Mouse (Mus musculus): ENCODE results near the gene Plekhm2. TPM values are rescaled to one million over a fixed set of nuclear protein-coding genes. Genes with fewer than 3 reads are reported as not detected.

Gene Plekhm2
- polyA plus RNA-seq, 1 experiment from 2014 or later: 3.5 TPM

GRCm38 (mm10) chr4:141600364-141600763 lies 64.3 kb downstream of the Plekhm2 start:
- H3K27ac ChIP-seq (ENCODE audit: low read depth, low read length): peak overlapping the region; percentile 90
- H3K9ac ChIP-seq (ENCODE audit: low read depth, low read length): peak overlapping the region; percentile 23; the same call in 1 of the 2 replicates
- H3K36me3 ChIP-seq (ENCODE audit: control insufficient read depth, insufficient read depth, low read length): peaks cover 6% of the 10 kb centered on the region
- no peaks in the 10 kb centered on the region for H3K27me3 ChIP-seq (ENCODE audit: control insufficient read depth, insufficient read depth, low read length)
- ATAC-seq (ENCODE audit: low FRiP score, low TSS enrichment): no peak
- H3K4me3 ChIP-seq (ENCODE audit: low read length): no peak overlapping the region
- peak overlapping the region; percentile 94 for H3K4me2 ChIP-seq (replicated peaks; ENCODE audit: low read depth, low read length)
- no peaks in the 10 kb centered on the region for H3K9me3 ChIP-seq (ENCODE audit: control insufficient read depth, low read length)
- WGBS: 42% methylated on average over 6 of the region's 6 CpGs
- peaks cover 27% of the 10 kb centered on the region for H3K4me1 ChIP-seq (ENCODE audit: control insufficient read depth, insufficient read depth, low read length)

- no peaks in the 10 kb centered on the region for H3K9me3 ChIP-seq (ENCODE audit: control insufficient read depth, low read length)
- peak overlapping the region; percentile 94 for H3K4me2 ChIP-seq (replicated peaks; ENCODE audit: low read depth, low read length)
- under 1% methylated on average over 41 of the region's 57 CpGs for WGBS
- H3K36me3 ChIP-seq (ENCODE audit: control insufficient read depth, insufficient read depth, low read length): peaks cover 15% of the 10 kb centered on the region
- H3K27ac ChIP-seq (ENCODE audit: low read depth, low read length): peak overlapping the region; percentile 90
- peak overlapping the region; percentile 81 for H3K9ac ChIP-seq (ENCODE audit: low read depth, low read length)
- peak overlapping the region; percentile 72 for H3K4me3 ChIP-seq (ENCODE audit: low read length)
- H3K27me3 ChIP-seq (ENCODE audit: control insufficient read depth, insufficient read depth, low read length): no peaks in the 10 kb centered on the region
- peak; percentile 12; the same call in 1 of the 2 replicates for ATAC-seq (ENCODE audit: low FRiP score, low TSS enrichment)
- peaks cover 24% of the 10 kb centered on the region for H3K4me1 ChIP-seq (ENCODE audit: control insufficient read depth, insufficient read depth, low read length)
Observed at GRCm38 (mm10) chr4:141599251-141600141, 65.2 kb downstream of the Plekhm2 start.

DNA sequence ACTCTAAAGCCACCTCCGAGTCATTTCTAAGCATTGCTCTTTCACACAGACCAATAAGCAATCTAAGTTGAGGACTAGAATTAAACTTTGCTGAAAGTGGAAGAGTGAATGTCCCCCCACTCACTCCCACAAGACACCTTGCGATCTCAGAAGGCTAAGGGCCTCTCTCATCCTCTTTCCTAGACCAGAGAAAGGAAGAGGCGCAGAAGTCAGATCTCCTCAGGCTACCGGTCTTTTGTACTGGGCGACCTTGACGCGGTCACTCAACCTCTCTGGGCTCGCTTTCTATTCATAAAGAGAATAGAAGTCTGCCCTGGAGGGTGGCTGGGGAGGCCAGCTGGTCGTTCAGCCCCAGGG lies 65.8 kb downstream of the Plekhm2 start:
- H3K4me2 ChIP-seq (replicated peaks; ENCODE audit: low read depth, low read length): peak overlapping the region; percentile 94
- H3K4me3 ChIP-seq (ENCODE audit: low read length): peak overlapping the region; percentile 72
- H3K27me3 ChIP-seq (ENCODE audit: control insufficient read depth, insufficient read depth, low read length): no peaks in the 10 kb centered on the region
- H3K36me3 ChIP-seq (ENCODE audit: control insufficient read depth, insufficient read depth, low read length): peaks cover 21% of the 10 kb centered on the region
- H3K4me1 ChIP-seq (ENCODE audit: control insufficient read depth, insufficient read depth, low read length): peaks cover 18% of the 10 kb centered on the region
- H3K9me3 ChIP-seq (ENCODE audit: control insufficient read depth, low read length): no peaks in the 10 kb centered on the region
- 3% methylated on average over 9 of the region's 9 CpGs for WGBS
- no peak for ATAC-seq (ENCODE audit: low FRiP score, low TSS enrichment)
- H3K9ac ChIP-seq (ENCODE audit: low read depth, low read length): peak overlapping the region; percentile 81
- H3K27ac ChIP-seq (ENCODE audit: low read depth, low read length): peak overlapping the region; percentile 90

- 2% methylated on average over 19 of the region's 19 CpGs for WGBS
- Histone ChIP-seq H3K4me1 (ENCODE audit: control insufficient read depth, insufficient read depth, low read length) (peaks cover 18% of the 10 kb centered on the region), H3K27ac (ENCODE audit: low read depth, low read length) (peak overlapping the region; percentile 90), H3K4me2 (replicated peaks; ENCODE audit: low read depth, low read length) (peak overlapping the region; percentile 94), H3K9me3 (ENCODE audit: control insufficient read depth, low read length) (no peaks in the 10 kb centered on the region), H3K4me3 (ENCODE audit: low read length) (peak overlapping the region; percentile 72), H3K36me3 (ENCODE audit: control insufficient read depth, insufficient read depth, low read length) (peaks cover 22% of the 10 kb centered on the region), H3K9ac (ENCODE audit: low read depth, low read length) (peak overlapping the region; percentile 81), H3K27me3 (ENCODE audit: control insufficient read depth, insufficient read depth, low read length) (no peaks in the 10 kb centered on the region)
- peak; percentile 80 for ATAC-seq (ENCODE audit: low FRiP score, low TSS enrichment)
Observed at GRCm38 (mm10) chr4:141598199-141598893, 66.4 kb downstream of the Plekhm2 start.

GRCm38 (mm10) chr4:141596700-141597328 lies 67.9 kb downstream of the Plekhm2 start:
- Histone ChIP-seq H3K4me1 (ENCODE audit: control insufficient read depth, insufficient read depth, low read length) (peaks cover 16% of the 10 kb centered on the region), H3K9me3 (ENCODE audit: control insufficient read depth, low read length) (no peaks in the 10 kb centered on the region), H3K27ac (ENCODE audit: low read depth, low read length) (no peak overlapping the region), H3K9ac (ENCODE audit: low read depth, low read length) (no peak overlapping the region; the same call in 1 of the 2 replicates), H3K4me2 (replicated peaks; ENCODE audit: low read depth, low read length) (no peak overlapping the region), H3K27me3 (ENCODE audit: control insufficient read depth, insufficient read depth, low read length) (no peaks in the 10 kb centered on the region), H3K36me3 (ENCODE audit: control insufficient read depth, insufficient read depth, low read length) (peaks cover 34% of the 10 kb centered on the region), H3K4me3 (ENCODE audit: low read length) (no peak overlapping the region)
- 88% methylated on average over 8 of the region's 8 CpGs for WGBS
- ATAC-seq (ENCODE audit: low FRiP score, low TSS enrichment): no peak

- Histone ChIP-seq H3K9ac (ENCODE audit: low read depth, low read length) (no peak overlapping the region), H3K36me3 (ENCODE audit: control insufficient read depth, insufficient read depth, low read length) (peaks cover 39% of the 10 kb centered on the region), H3K4me2 (replicated peaks; ENCODE audit: low read depth, low read length) (no peak overlapping the region), H3K27ac (ENCODE audit: low read depth, low read length) (no peak overlapping the region), H3K4me3 (ENCODE audit: low read length) (no peak overlapping the region), H3K4me1 (ENCODE audit: control insufficient read depth, insufficient read depth, low read length) (peaks cover 14% of the 10 kb centered on the region; the same call in 1 of the 2 replicates), H3K9me3 (ENCODE audit: control insufficient read depth, low read length) (no peaks in the 10 kb centered on the region), H3K27me3 (ENCODE audit: control insufficient read depth, insufficient read depth, low read length) (no peaks in the 10 kb centered on the region)
- WGBS: 83% methylated on average over 9 of the region's 9 CpGs
- no peak for ATAC-seq (ENCODE audit: low FRiP score, low TSS enrichment)
Observed at GRCm38 (mm10) chr4:141595605-141596268, 69.0 kb downstream of the Plekhm2 start.

GRCm38 (mm10) chr4:141595138-141595537 lies 69.6 kb downstream of the Plekhm2 start:
- H3K27ac ChIP-seq (ENCODE audit: low read depth, low read length): no peak overlapping the region
- no peaks in the 10 kb centered on the region for H3K9me3 ChIP-seq (ENCODE audit: control insufficient read depth, low read length)
- no peak overlapping the region for H3K9ac ChIP-seq (ENCODE audit: low read depth, low read length)
- H3K4me2 ChIP-seq (replicated peaks; ENCODE audit: low read depth, low read length): no peak overlapping the region
- no peak for ATAC-seq (ENCODE audit: low FRiP score, low TSS enrichment)
- H3K4me3 ChIP-seq (ENCODE audit: low read length): no peak overlapping the region
- peaks cover 41% of the 10 kb centered on the region for H3K36me3 ChIP-seq (ENCODE audit: control insufficient read depth, insufficient read depth, low read length)
- 91% methylated on average over 11 of the region's 11 CpGs for WGBS
- no peaks in the 10 kb centered on the region for H3K27me3 ChIP-seq (ENCODE audit: control insufficient read depth, insufficient read depth, low read length)
- H3K4me1 ChIP-seq (ENCODE audit: control insufficient read depth, insufficient read depth, low read length): peaks cover 10% of the 10 kb centered on the region; the same call in 1 of the 2 replicates

DNA sequence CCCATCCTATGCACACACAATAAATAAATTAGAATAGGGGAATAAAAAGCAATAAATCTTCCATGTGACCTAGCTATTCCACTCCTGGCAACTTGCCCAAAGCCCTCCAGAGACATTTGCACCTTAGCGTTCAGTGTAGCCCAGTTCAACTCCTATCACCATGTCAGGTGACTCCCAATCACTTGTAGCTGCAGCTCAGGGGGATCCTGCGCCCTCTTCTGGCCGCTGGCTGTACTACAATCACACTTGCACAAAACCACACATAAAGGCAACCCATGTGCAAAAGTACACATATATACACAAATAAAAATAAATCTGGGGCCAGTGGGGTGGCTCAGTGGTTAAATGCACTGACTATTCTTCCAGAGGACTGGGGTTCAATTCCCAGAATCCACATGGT lies 73.2 kb downstream of the Plekhm2 start:
- Histone ChIP-seq H3K27me3 (ENCODE audit: control insufficient read depth, insufficient read depth, low read length) (no peaks in the 10 kb centered on the region), H3K36me3 (ENCODE audit: control insufficient read depth, insufficient read depth, low read length) (peaks cover 72% of the 10 kb centered on the region), H3K9ac (ENCODE audit: low read depth, low read length) (no peak overlapping the region), H3K4me2 (replicated peaks; ENCODE audit: low read depth, low read length) (no peak overlapping the region), H3K4me1 (ENCODE audit: control insufficient read depth, insufficient read depth, low read length) (no peaks in the 10 kb centered on the region), H3K27ac (ENCODE audit: low read depth, low read length) (no peak overlapping the region), H3K9me3 (ENCODE audit: control insufficient read depth, low read length) (no peaks in the 10 kb centered on the region), H3K4me3 (ENCODE audit: low read length) (no peak overlapping the region)
- ATAC-seq (ENCODE audit: low FRiP score, low TSS enrichment): no peak
- WGBS: 19% methylated on average over 3 of the region's 3 CpGs

Data from kidney, embryonic 14.5 days (tissue).